Mouse (Mus musculus) MEL (cell line): ENCODE data around the gene Chdh. TPM values are rescaled to one million over a fixed set of nuclear protein-coding genes. Genes with fewer than 3 reads are reported as not detected.

Source experiments
- DNase-seq: peaks from one replicate; pipeline ENCODE4 v3.0.0; 2011; ENCODE audit warnings: low read depth, low spot score
- H3K27ac ChIP-seq: 2 replicates; pipeline ENCODE4 v1.5.1; 2012; ENCODE audit warnings: low read depth, mild to moderate bottlenecking, control low read depth, low read length, moderate library complexity; ENCODE audit not compliant: control insufficient read depth
- H3K27me3 ChIP-seq, 2 experiments: fragments of 150-350 bp in 1 of 2; sonication (generic) in 1 of 2; 2 replicates each; pipeline ENCODE4 v1.6.1; 2012; ENCODE audit warnings: low read length in 2 of 2, mild to moderate bottlenecking in 2 of 2, improper control_type of control experiment in 1 of 2, moderate library complexity in 1 of 2; ENCODE audit not compliant: insufficient read depth in 2 of 2, control insufficient read depth in 1 of 2
- H3K36me3 ChIP-seq, 2 experiments: 2 replicates each; pipeline ENCODE4 v1.6.1; 2012 to 2014; ENCODE audit warnings: low read length in 2 of 2, improper control_type of control experiment in 1 of 2, inconsistent platforms in 1 of 2, mild to moderate bottlenecking in 1 of 2; ENCODE audit not compliant: insufficient read depth in 2 of 2, control insufficient read depth in 1 of 2
- H3K4me1 ChIP-seq, 2 experiments: fragments of 150-350 bp in 1 of 2; sonication (generic) in 1 of 2; 2 replicates each; pipeline ENCODE4 v1.6.1; 2012; ENCODE audit warnings: low read length in 2 of 2, improper control_type of control experiment in 1 of 2, mild to moderate bottlenecking in 1 of 2; ENCODE audit not compliant: insufficient read depth in 2 of 2, control insufficient read depth in 1 of 2
- H3K4me3 ChIP-seq, 2 experiments: fragments of 150-350 bp in 1 of 2; sonication (generic) in 1 of 2; 2 replicates each; pipeline ENCODE4 v1.5.1; 2012; ENCODE audit warnings: low read depth in 2 of 2, low read length in 2 of 2, mild to moderate bottlenecking in 2 of 2, moderate library complexity in 2 of 2, control low read depth in 1 of 2, improper control_type of control experiment in 1 of 2; ENCODE audit not compliant: control insufficient read depth in 1 of 2, insufficient read depth in 1 of 2
- H3K79me2 ChIP-seq: 2 replicates; pipeline ENCODE4 v1.6.1; 2012; ENCODE audit warnings: mild to moderate bottlenecking, low read length, moderate library complexity; ENCODE audit not compliant: control insufficient read depth, poor library complexity, insufficient read depth
- H3K9ac ChIP-seq: 2 replicates; pipeline ENCODE4 v1.6.1; 2012; ENCODE audit warnings: low read depth, mild to moderate bottlenecking, control low read depth, low read length, moderate library complexity; ENCODE audit not compliant: control insufficient read depth, poor library complexity, severe bottlenecking
- H3K9me3 ChIP-seq: fragments of 150-350 bp; sonication (generic); replicated peaks from 2 replicates; pipeline ENCODE4 v1.6.1; 2012; ENCODE audit warnings: mild to moderate bottlenecking, low read length, improper control_type of control experiment, moderate library complexity; ENCODE audit not compliant: insufficient read depth
- BHLHE40 ChIP-seq: IDR thresholded peaks from 2 replicates; pipeline ENCODE4 v1.6.1; 2012; ENCODE audit warnings: low read depth, mild to moderate bottlenecking, inconsistent platforms, low read length, improper control_type of control experiment, borderline replicate concordance
- CHD1 ChIP-seq: IDR thresholded peaks from 2 replicates; pipeline ENCODE4 v1.6.1; 2012; ENCODE audit warnings: low read depth, mild to moderate bottlenecking, inconsistent platforms, low read length, improper control_type of control experiment
- CTCF ChIP-seq, 3 experiments: IDR thresholded peaks in 2 of 3; conservative IDR thresholded peaks in 1 of 3; 2 replicates each; pipeline ENCODE4 v1.5.1; 2011 to 2012; ENCODE audit warnings: low read length in 3 of 3, low read depth in 2 of 3, mild to moderate bottlenecking in 2 of 3, improper control_type of control experiment in 1 of 3, inconsistent platforms in 1 of 3, mixed read lengths in 1 of 3, moderate library complexity in 1 of 3; ENCODE audit not compliant: control insufficient read depth in 1 of 3, insufficient read depth in 1 of 3, poor library complexity in 1 of 3, severe bottlenecking in 1 of 3
- ELF1 ChIP-seq: IDR thresholded peaks from 2 replicates; pipeline ENCODE4 v1.6.1; 2014; ENCODE audit warnings: low read depth, mild to moderate bottlenecking, inconsistent platforms, low read length, improper control_type of control experiment, moderate library complexity
- ETS1 ChIP-seq: IDR thresholded peaks from 2 replicates; pipeline ENCODE4 v1.6.1; 2012; ENCODE audit warnings: low read depth, mild to moderate bottlenecking, inconsistent platforms, low read length, improper control_type of control experiment, moderate library complexity
- GATA1 ChIP-seq: IDR thresholded peaks from 2 replicates; pipeline ENCODE4 v1.6.1; 2011; ENCODE audit warnings: low read depth, low read length, improper control_type of control experiment
- HCFC1 ChIP-seq: IDR thresholded peaks from 2 replicates; pipeline ENCODE4 v1.6.1; 2012; ENCODE audit warnings: low read depth, mild to moderate bottlenecking, inconsistent platforms, low read length, improper control_type of control experiment, moderate library complexity
- MAFK ChIP-seq: IDR thresholded peaks from 2 replicates; pipeline ENCODE4 v1.6.1; 2011; ENCODE audit warnings: low read depth, mild to moderate bottlenecking, low read length, improper control_type of control experiment, borderline replicate concordance
- MAX ChIP-seq: IDR thresholded peaks from 2 replicates; pipeline ENCODE4 v1.6.1; 2011; ENCODE audit warnings: low read length, improper control_type of control experiment
- MAZ ChIP-seq: IDR thresholded peaks from 2 replicates; pipeline ENCODE4 v1.6.1; 2012; ENCODE audit warnings: low read depth, mild to moderate bottlenecking, inconsistent platforms, low read length, improper control_type of control experiment
- MEF2A ChIP-seq: IDR thresholded peaks from 2 replicates; pipeline ENCODE4 v1.6.1; 2014; ENCODE audit warnings: low read depth, mild to moderate bottlenecking, inconsistent platforms, low read length, improper control_type of control experiment; ENCODE audit not compliant: poor library complexity, insufficient replicate concordance, severe bottlenecking; ENCODE audit errors: extremely low read depth
- MXI1 ChIP-seq: IDR thresholded peaks from 2 replicates; pipeline ENCODE4 v1.6.1; 2011; ENCODE audit warnings: mild to moderate bottlenecking, low read depth, low read length, improper control_type of control experiment
- MYB ChIP-seq: IDR thresholded peaks from 2 replicates; pipeline ENCODE4 v1.6.1; 2011; ENCODE audit warnings: mild to moderate bottlenecking, low read depth, low read length, improper control_type of control experiment
- MYC ChIP-seq: IDR thresholded peaks from 2 replicates; pipeline ENCODE4 v1.6.1; 2011; ENCODE audit warnings: low read depth, mild to moderate bottlenecking, low read length, improper control_type of control experiment, moderate library complexity
- NELFE ChIP-seq: IDR thresholded peaks from 2 replicates; pipeline ENCODE4 v1.6.1; 2011; ENCODE audit warnings: low read depth, low read length, improper control_type of control experiment
- NRF1 ChIP-seq: IDR thresholded peaks from 2 replicates; pipeline ENCODE4 v1.6.1; 2014; ENCODE audit warnings: low read depth, mild to moderate bottlenecking, inconsistent platforms, low read length, improper control_type of control experiment, moderate library complexity; ENCODE audit not compliant: poor library complexity, insufficient read depth, severe bottlenecking
- POLR2A ChIP-seq, 2 experiments: IDR thresholded peaks; 2 replicates each; pipeline ENCODE4 v1.6.1; 2011 to 2012; ENCODE audit warnings: low read length in 2 of 2, mild to moderate bottlenecking in 2 of 2, control low read depth in 1 of 2, improper control_type of control experiment in 1 of 2, low read depth in 1 of 2, moderate library complexity in 1 of 2; ENCODE audit not compliant: control insufficient read depth in 1 of 2, insufficient read depth in 1 of 2, poor library complexity in 1 of 2
- POLR2AphosphoS2 ChIP-seq: IDR thresholded peaks from 2 replicates; pipeline ENCODE4 v1.6.1; 2011; ENCODE audit warnings: low read length, improper control_type of control experiment
- POLR2AphosphoS5 ChIP-seq: IDR thresholded peaks from 2 replicates; pipeline ENCODE4 v1.6.1; 2012; ENCODE audit warnings: low read depth, borderline replicate concordance, mild to moderate bottlenecking, inconsistent platforms, low read length, moderate library complexity, mixed read lengths
- RAD21 ChIP-seq: IDR thresholded peaks from 2 replicates; pipeline ENCODE4 v1.6.1; 2011; ENCODE audit warnings: mild to moderate bottlenecking, low read depth, low read length, improper control_type of control experiment
- RCOR1 ChIP-seq: IDR thresholded peaks from 2 replicates; pipeline ENCODE4 v1.6.1; 2012; ENCODE audit warnings: low read depth, mild to moderate bottlenecking, inconsistent platforms, low read length, improper control_type of control experiment
- SIN3A ChIP-seq: IDR thresholded peaks from 2 replicates; pipeline ENCODE4 v1.6.1; 2012; ENCODE audit warnings: low read length, improper control_type of control experiment, inconsistent platforms
- SMC3 ChIP-seq: IDR thresholded peaks from 2 replicates; pipeline ENCODE4 v1.6.1; 2011; ENCODE audit warnings: low read depth, low read length, improper control_type of control experiment
- TBP ChIP-seq: IDR thresholded peaks from 2 replicates; pipeline ENCODE4 v1.8.0; 2011; ENCODE audit warnings: low read depth, low read length, improper control_type of control experiment
- TCF12 ChIP-seq: IDR thresholded peaks from 2 replicates; pipeline ENCODE4 v1.6.1; 2014; ENCODE audit warnings: low read depth, mild to moderate bottlenecking, inconsistent platforms, low read length, improper control_type of control experiment, moderate library complexity
- UBTF ChIP-seq: IDR thresholded peaks from 2 replicates; pipeline ENCODE4 v1.6.1; 2012; ENCODE audit warnings: low read depth, mild to moderate bottlenecking, inconsistent platforms, low read length, improper control_type of control experiment, moderate library complexity, borderline replicate concordance; ENCODE audit not compliant: insufficient read depth
- ZC3H11A ChIP-seq: IDR thresholded peaks from 2 replicates; pipeline ENCODE4 v1.6.1; 2012; ENCODE audit warnings: low read depth, mild to moderate bottlenecking, inconsistent platforms, low read length, improper control_type of control experiment
- ZKSCAN1 ChIP-seq: IDR thresholded peaks from 2 replicates; pipeline ENCODE4 v1.6.1; 2012; ENCODE audit warnings: low read depth, mild to moderate bottlenecking, inconsistent platforms, low read length, improper control_type of control experiment, moderate library complexity
- ZNF384 ChIP-seq: IDR thresholded peaks from 2 replicates; pipeline ENCODE4 v1.6.1; 2012; ENCODE audit warnings: low read depth, mild to moderate bottlenecking, inconsistent platforms, low read length, improper control_type of control experiment
- polyA plus RNA-seq, 2 experiments: library from polyadenylated mRNA; stranded (reverse) in 1 of 2; unstranded in 1 of 2; fragments of >175 nt in 1 of 2; fragments of >200 nt in 1 of 2; gene quantifications; 2 replicates each; pipeline versions ENCODE4 v1.2.1 to v1.2.4; 2012; ENCODE audit warnings: low replicate concordance in 2 of 2, low read depth in 1 of 2; ENCODE audit not compliant: insufficient read length in 2 of 2, insufficient read depth in 1 of 2, missing spikeins in 1 of 2
- total RNA-seq: library from RNA; depleted of rRNA; stranded (reverse); fragments of 300-350 nt; gene quantifications from 2 replicates; pipeline ENCODE4 v1.2.3, GENCODE M21; 2012

Chdh gene
- total and polyA plus RNA-seq, 3 experiments, result not detected

GRCm38 (mm10) chr14:29994976-29995375 is 13.8 kb upstream of the Chdh start:
- H3K9ac ChIP-seq, result no peak overlapping the region
- no peaks in the 10 kb centered on the region for H3K79me2 ChIP-seq
- 0 out of 4 replicates have a peak, but pooled peaks cover 0 to 3% of the 10 kb centered on the region in 2 experiments for H3K4me1 ChIP-seq
- H3K36me3 ChIP-seq, result peaks cover 0 to 4% of the 10 kb centered on the region in 2 experiments; a peak in 1 of 4 replicates
- H3K27ac ChIP-seq, result no peak overlapping the region
- H3K4me3 ChIP-seq, result no peak overlapping the region
- H3K9me3 ChIP-seq, result no peaks in the 10 kb centered on the region
- DNase-seq, result no peak
- no peaks in the 10 kb centered on the region for H3K27me3 ChIP-seq
- TF ChIP-seq SMC3 (no peak), RCOR1 (no peak), TCF12 (no peak), MYB (no peak), MAX (no peak), MAZ (no peak), ZC3H11A (no peak), MYC (no peak), MEF2A (no peak), MXI1 (no peak), CTCF (IDR thresholded peaks at IDR 0.05 in 2 of 3, conservative IDR thresholded peaks at IDR 0.05 in 1 of 3; ENCODE audit: control insufficient read depth in 1 of 3, insufficient read depth in 1 of 3, low read depth in 2 of 3, low read length in 3 of 3, poor library complexity in 1 of 3, severe bottlenecking in 1 of 3) (no peak), ZNF384 (no peak), UBTF (no peak), CHD1 (no peak), NRF1 (no peak), TBP (no peak), ETS1 (no peak), POLR2AphosphoS5 (no peak), MAFK (no peak)

GRCm38 (mm10) chr14:29996000-29996751 is 12.6 kb upstream of the Chdh start:
- Histone ChIP-seq H3K27me3 (no peaks in the 10 kb centered on the region), H3K4me3 (no peak overlapping the region), H3K4me1 (peaks cover 2 to 3% of the 10 kb centered on the region in 2 experiments; a peak in 1 of 4 replicates), H3K27ac (no peak overlapping the region), H3K36me3 (peaks cover 0 to 4% of the 10 kb centered on the region in 2 experiments; a peak in 1 of 4 replicates), H3K79me2 (no peaks in the 10 kb centered on the region), H3K9ac (no peak overlapping the region), H3K9me3 (no peaks in the 10 kb centered on the region)
- TF ChIP-seq BHLHE40, result no peak
- TF ChIP-seq RAD21, result no peak
- TF ChIP-seq MYB, result no peak
- TF ChIP-seq ELF1, result no peak
- TF ChIP-seq TCF12, result no peak
- TF ChIP-seq ZKSCAN1, result no peak
- TF ChIP-seq NELFE, result no peak
- no peak for TF ChIP-seq SIN3A
- no peak for TF ChIP-seq MAX
- TF ChIP-seq POLR2A (IDR thresholded peaks at IDR 0.05; ENCODE audit: control insufficient read depth in 1 of 2, insufficient read depth in 1 of 2, low read depth in 1 of 2, low read length in 2 of 2, poor library complexity in 1 of 2), result no peak
- no peak for TF ChIP-seq MYC
- no peak for TF ChIP-seq ZC3H11A
- no peak for TF ChIP-seq GATA1
- no peak for TF ChIP-seq POLR2AphosphoS2
- no peak for TF ChIP-seq HCFC1
- DNase-seq, result no peak
